Mouse (Mus musculus) bone marrow macrophage, adult 2 months (primary cell): Measurements from ENCODE around the gene Rdh16.

Experiments used
- CTCF ChIP-seq: IDR thresholded peaks from 2 replicates; pipeline ENCODE4 v1.5.1; 2012; ENCODE audit warnings: low read depth, mild to moderate bottlenecking, low read length, moderate library complexity
- POLR2A ChIP-seq: IDR thresholded peaks from 2 replicates; pipeline ENCODE4 v1.6.1; 2012; ENCODE audit warnings: mild to moderate bottlenecking, low read depth, low read length, borderline replicate concordance

DNA sequence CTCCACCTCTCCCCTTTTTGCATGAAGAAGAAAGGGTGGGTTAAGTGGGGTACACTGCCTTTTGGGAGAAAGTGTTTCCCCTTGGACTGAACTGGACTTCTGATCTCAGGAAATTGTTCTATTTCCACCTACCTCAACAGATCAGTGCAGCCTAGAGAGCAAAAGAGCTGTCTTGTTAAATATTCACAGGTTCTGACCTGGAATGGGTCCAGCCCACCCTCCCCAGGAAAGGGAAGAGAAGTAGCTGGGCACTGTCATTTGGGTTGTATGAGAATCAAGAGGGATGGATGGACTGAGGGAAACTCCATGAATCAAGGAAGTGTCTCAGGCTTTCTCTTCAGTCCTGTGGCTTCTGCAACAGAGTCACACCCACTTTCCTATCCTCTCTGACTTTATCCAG, 64.0 kb downstream of the Rdh16 start:
- TF ChIP-seq POLR2A (no peak), CTCF (no peak)
